Mouse (Mus musculus) forebrain, postnatal 0 days (tissue): ENCODE results near the gene Pmm1. TPM values are rescaled to one million over a fixed set of nuclear protein-coding genes. Genes with fewer than 3 reads are reported as not detected.
A peak's percentile ranks its signal among the peaks of the same experiment; 100 is the strongest.
"Not testable (repeated sequence)": the region's sequence is repeated elsewhere in the genome, so short reads cannot be mapped to it uniquely, and the experiment has no call there.

Experiments used
- ATAC-seq: fragments of 200-750 bp; cut with Nextera tagmentation; 2 replicates; pipeline ENCODE4 v1.8.0; 2017; ENCODE audit warnings: mild to moderate bottlenecking, moderate library complexity
- DNase-seq: peaks from one replicate; pipeline ENCODE4 v3.0.0-alpha.2; 2015
- H3K27ac ChIP-seq: fragments of 300-500 bp; sonication (generic); 2 replicates; pipeline ENCODE4 v1.5.1; 2014; ENCODE audit warnings: low read depth, mild to moderate bottlenecking, antibody characterized with exemption, low read length, moderate library complexity, mixed read lengths
- H3K27me3 ChIP-seq: fragments of 300-500 bp; sonication (generic); 2 replicates; pipeline ENCODE4 v1.6.1; 2014; ENCODE audit warnings: mild to moderate bottlenecking, low read length, mixed read lengths; ENCODE audit not compliant: insufficient read depth
- H3K36me3 ChIP-seq: fragments of 300-500 bp; sonication (generic); 2 replicates; pipeline ENCODE4 v1.6.1; 2014; ENCODE audit warnings: mild to moderate bottlenecking, moderate library complexity; ENCODE audit not compliant: insufficient read depth
- H3K4me1 ChIP-seq: fragments of 300-500 bp; sonication (generic); 2 replicates; pipeline ENCODE4 v1.6.1; 2014; ENCODE audit warnings: antibody characterized with exemption; ENCODE audit not compliant: insufficient read depth
- H3K4me2 ChIP-seq: fragments of 300-500 bp; sonication (generic); 2 replicates; pipeline ENCODE4 v1.6.1; 2014; ENCODE audit warnings: low read depth, mild to moderate bottlenecking, moderate library complexity
- H3K4me3 ChIP-seq: fragments of 300-500 bp; sonication (generic); 2 replicates; pipeline ENCODE4 v1.5.1; 2014; ENCODE audit warnings: low read depth, low read length, mixed read lengths
- H3K9ac ChIP-seq: fragments of 300-500 bp; sonication (generic); 2 replicates; pipeline ENCODE4 v1.6.1; 2014; ENCODE audit warnings: mild to moderate bottlenecking
- H3K9me3 ChIP-seq: fragments of 300-500 bp; sonication (generic); 2 replicates; pipeline ENCODE4 v1.6.1; 2016; ENCODE audit warnings: low read length
- CTCF ChIP-seq: sonication (generic); IDR thresholded peaks from 2 replicates; pipeline ENCODE4 v1.5.1; 2016; ENCODE audit warnings: antibody characterized with exemption, control low read depth, low read depth
- WGBS: fragments of 180-500 bp; shearing (Covaris S2); extraction: QIAGEN DNeasy Blood & Tissue Kit; methylation state at CpG from one replicate; pipeline ENCODE4 v1.1.7; 2014; 5-methylcytosine and 5-hydroxymethylcytosine counted together
- polyA plus RNA-seq: library from polyadenylated mRNA; unstranded; fragments of >200 nt; fragmentation: Nextera tagmentation; extraction: Ambion mirVana; gene quantifications from 2 replicates; pipeline ENCODE4 v1.2.1, GENCODE M21; 2015
- total RNA-seq: library from RNA; depleted of rRNA; stranded (reverse); fragments of >200 nt; gene quantifications from 2 replicates; pipeline ENCODE4 v1.2.3, GENCODE M21; 2014; rRNA removed

Pmm1 gene
- total and polyA plus RNA-seq, 2 experiments from 2014 or later, result 132 to 162 TPM

DNA sequence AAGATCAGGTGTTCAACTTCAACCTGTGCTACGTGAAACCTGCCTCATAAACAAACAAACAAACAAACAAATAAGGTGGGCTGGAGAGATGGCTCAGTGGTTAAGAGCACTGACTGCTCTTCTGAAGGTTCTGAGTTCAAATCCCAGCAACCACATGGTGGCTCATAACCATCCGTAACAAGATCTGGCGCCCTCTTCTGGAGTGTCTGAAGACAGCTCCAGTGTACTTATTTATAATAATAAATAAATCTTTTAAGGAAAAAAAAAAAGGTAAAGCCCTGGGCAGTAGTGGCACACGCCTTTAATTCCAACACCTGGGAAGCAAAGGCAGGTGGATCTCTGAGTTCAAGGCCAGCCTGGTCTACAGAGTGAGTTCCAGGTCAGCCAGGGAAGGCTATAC lies 52.0 kb downstream of the Pmm1 start:
- peak; percentile 16; the same call in 1 of the 2 replicates for TF ChIP-seq CTCF
- peaks cover 87% of the 10 kb centered on the region for H3K36me3 ChIP-seq
- not testable (repeated sequence) for H3K9ac ChIP-seq, H3K4me1 ChIP-seq, H3K27ac ChIP-seq, H3K9me3 ChIP-seq, H3K27me3 ChIP-seq, ATAC-seq, H3K4me2 ChIP-seq, H3K4me3 ChIP-seq, DNase-seq
- WGBS, result 92% methylated on average over 4 of the region's 4 CpGs

GRCm38 (mm10) chr15:81907953-81908352 lies 52.8 kb downstream of the Pmm1 start:
- no peaks in the 10 kb centered on the region for H3K27me3 ChIP-seq
- no peak overlapping the region for H3K9ac ChIP-seq
- no peaks in the 10 kb centered on the region for H3K9me3 ChIP-seq
- H3K27ac ChIP-seq, result no peak overlapping the region
- H3K4me2 ChIP-seq, result no peak overlapping the region
- ATAC-seq, result no peak
- peaks cover 89% of the 10 kb centered on the region for H3K36me3 ChIP-seq
- 88% methylated on average over 8 of the region's 8 CpGs for WGBS
- H3K4me1 ChIP-seq, result no peaks in the 10 kb centered on the region
- DNase-seq, result no peak
- TF ChIP-seq CTCF, result no peak
- no peak overlapping the region for H3K4me3 ChIP-seq

DNA sequence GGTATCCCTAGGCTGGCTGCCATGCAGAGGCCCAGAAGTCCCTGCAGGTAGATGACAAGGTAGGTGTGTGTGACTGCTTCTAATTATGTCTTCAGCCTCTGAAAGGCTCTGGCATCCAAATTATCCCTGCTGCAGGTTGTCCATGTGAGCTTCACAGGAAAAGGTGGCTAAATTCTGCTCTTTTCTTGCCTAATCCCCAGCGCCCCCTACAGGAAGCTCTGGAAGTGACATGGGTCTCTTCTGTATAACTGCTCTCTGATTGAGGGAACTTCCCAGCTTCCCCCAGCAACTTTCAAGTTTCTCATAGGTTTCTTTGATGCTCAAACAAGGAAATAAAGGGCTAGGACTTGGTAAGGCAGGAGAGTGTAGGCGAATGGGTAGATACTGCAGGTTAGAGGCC lies 55.8 kb downstream of the Pmm1 start:
- Histone ChIP-seq H3K27me3 (no peaks in the 10 kb centered on the region), H3K4me1 (no peaks in the 10 kb centered on the region), H3K9me3 (no peaks in the 10 kb centered on the region), H3K4me3 (no peak overlapping the region), H3K36me3 (peaks cover 87% of the 10 kb centered on the region), H3K4me2 (no peak overlapping the region), H3K9ac (no peak overlapping the region), H3K27ac (no peak overlapping the region)
- ATAC-seq (peak; percentile 27; the same call in 1 of the 2 replicates), DNase-seq (peak; percentile 75)
- TF ChIP-seq CTCF, result peak; percentile 81
- 34% methylated on average over 2 of the region's 2 CpGs for WGBS

Other genes with a start within 250 kb of the Pmm1 start
- 121 and 131 TPM in 2 replicates for gene Zc3h7b, start 215.9 kb downstream of the Pmm1 start, total RNA-seq
- gene Zc3h7b, start 215.9 kb downstream of the Pmm1 start, polyA plus RNA-seq, result 38.6 and 41.3 TPM in 2 replicates
- 146 and 163 TPM in 2 replicates for gene Rangap1, start 215.4 kb downstream of the Pmm1 start, total RNA-seq
- gene Rangap1, start 215.4 kb downstream of the Pmm1 start, polyA plus RNA-seq, result 107 and 133 TPM in 2 replicates
- gene Tef, start 158.5 kb downstream of the Pmm1 start, total RNA-seq, result 60.2 and 71.8 TPM in 2 replicates
- 21.9 and 27.8 TPM in 2 replicates for gene Tef, start 158.5 kb downstream of the Pmm1 start, polyA plus RNA-seq
- gene Tob2, start 102.1 kb downstream of the Pmm1 start, total RNA-seq, result 9.2 and 13.0 TPM in 2 replicates
- 11.4 TPM in 2 replicates for gene Tob2, start 102.1 kb downstream of the Pmm1 start, polyA plus RNA-seq
- gene Phf5a, start 89.0 kb downstream of the Pmm1 start, total RNA-seq, result 41.5 and 48.5 TPM in 2 replicates
- 107 and 112 TPM in 2 replicates for gene Phf5a, start 89.0 kb downstream of the Pmm1 start, polyA plus RNA-seq
- 354 and 357 TPM in 2 replicates for gene Aco2, start 88.6 kb downstream of the Pmm1 start, total RNA-seq
- gene Aco2, start 88.6 kb downstream of the Pmm1 start, polyA plus RNA-seq, result 234 and 251 TPM in 2 replicates
- 52.8 and 62.5 TPM in 2 replicates for gene Polr3h, start 34.7 kb downstream of the Pmm1 start, total RNA-seq
- gene Polr3h, start 34.7 kb downstream of the Pmm1 start, polyA plus RNA-seq, result 105 and 113 TPM in 2 replicates
- gene Csdc2, start 24.2 kb downstream of the Pmm1 start, total RNA-seq, result 88.9 and 118 TPM in 2 replicates
- gene Csdc2, start 24.2 kb downstream of the Pmm1 start, polyA plus RNA-seq, result 178 and 273 TPM in 2 replicates
- not detected in 2 replicates for gene 1700029P11Rik, start 19.6 kb upstream of the Pmm1 start, total RNA-seq
- not detected in 2 replicates for gene 1700029P11Rik, start 19.6 kb upstream of the Pmm1 start, polyA plus RNA-seq
- 28.4 and 34.8 TPM in 2 replicates for gene Xrcc6, start 26.9 kb upstream of the Pmm1 start, total RNA-seq
- 25.6 and 29.5 TPM in 2 replicates for gene Xrcc6, start 26.9 kb upstream of the Pmm1 start, polyA plus RNA-seq
- gene Desi1, start 72.9 kb upstream of the Pmm1 start, total RNA-seq, result 17.5 and 21.2 TPM in 2 replicates
- 31.8 and 40.1 TPM in 2 replicates for gene Desi1, start 72.9 kb upstream of the Pmm1 start, polyA plus RNA-seq
- gene Snu13, start 86.7 kb upstream of the Pmm1 start, total RNA-seq, result 155 and 174 TPM in 2 replicates
- gene Snu13, start 86.7 kb upstream of the Pmm1 start, polyA plus RNA-seq, result 283 and 337 TPM in 2 replicates
- not detected in 2 replicates for gene 4930407I10Rik, start 98.2 kb upstream of the Pmm1 start, total RNA-seq
- not detected in 2 replicates for gene 4930407I10Rik, start 98.2 kb upstream of the Pmm1 start, polyA plus RNA-seq
- gene Mei1, start 109.1 kb upstream of the Pmm1 start, total RNA-seq, result 0.10 TPM in 1 of 2 replicates, not detected in the other
- gene Mei1, start 109.1 kb upstream of the Pmm1 start, polyA plus RNA-seq, result 0.10 and 0.11 TPM in 2 replicates
- gene Ccdc134, start 167.0 kb upstream of the Pmm1 start, total RNA-seq, result 13.0 and 14.7 TPM in 2 replicates
- gene Ccdc134, start 167.0 kb upstream of the Pmm1 start, polyA plus RNA-seq, result 6.7 and 6.8 TPM in 2 replicates
- 121 and 171 TPM in 2 replicates for gene Srebf2, start 186.3 kb upstream of the Pmm1 start, total RNA-seq
- gene Srebf2, start 186.3 kb upstream of the Pmm1 start, polyA plus RNA-seq, result 147 and 193 TPM in 2 replicates